Mouse (Mus musculus) gastrocnemius, postnatal 14 days (tissue): ENCODE measurements around the gene Cd244a. TPM values are rescaled to one million over a fixed set of nuclear protein-coding genes. Genes with fewer than 3 reads are reported as not detected.

Source experiments
- DNase-seq: peaks from one replicate; pipeline ENCODE4 v3.0.0; 2021; ENCODE audit warnings: mixed read lengths
- intact Hi-C: fragments of 180-260 bp; cut with DNase I; formaldehyde crosslinking; loops from one replicate; pipeline ENCODE4 v1.15.1; 2025; ENCODE audit warnings: low total_unique reads
- microRNA-seq, 2 experiments: library from miRNA; unstranded; fragments of <30 nt; microRNA quantifications; one replicate each; pipeline ENCODE4 v1.2.0; 2021
- total RNA-seq, 2 experiments: library from RNA; stranded (reverse); gene quantifications; 2 replicates each; pipeline ENCODE4 v1.2.3; 2021

Gene Cd244a
- total RNA-seq, 2 experiments from 2014 or later, result not detected

DNA sequence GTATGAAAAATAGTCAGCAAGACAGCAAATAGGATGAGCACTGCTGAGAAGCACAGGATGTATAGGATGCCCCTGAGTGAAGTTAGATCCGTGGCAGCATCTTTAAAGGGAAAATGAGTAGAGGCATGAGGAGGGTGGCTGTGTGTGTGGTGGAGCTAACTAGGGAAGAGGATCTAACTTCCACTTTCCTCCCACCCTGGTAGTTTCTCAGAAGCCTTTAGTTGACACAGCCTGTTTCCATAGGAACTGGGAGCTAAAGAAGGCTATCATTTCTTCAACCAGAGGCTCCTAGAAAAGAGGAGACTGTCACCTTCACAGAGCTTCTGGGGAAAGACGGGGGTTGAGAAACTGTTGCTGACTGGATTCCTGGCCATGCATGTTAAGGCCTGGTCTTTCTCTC lies 79.7 kb downstream of the Cd244a start:
- DNase-seq, result no peak
- intact Hi-C loops, result no loop called here

DNA sequence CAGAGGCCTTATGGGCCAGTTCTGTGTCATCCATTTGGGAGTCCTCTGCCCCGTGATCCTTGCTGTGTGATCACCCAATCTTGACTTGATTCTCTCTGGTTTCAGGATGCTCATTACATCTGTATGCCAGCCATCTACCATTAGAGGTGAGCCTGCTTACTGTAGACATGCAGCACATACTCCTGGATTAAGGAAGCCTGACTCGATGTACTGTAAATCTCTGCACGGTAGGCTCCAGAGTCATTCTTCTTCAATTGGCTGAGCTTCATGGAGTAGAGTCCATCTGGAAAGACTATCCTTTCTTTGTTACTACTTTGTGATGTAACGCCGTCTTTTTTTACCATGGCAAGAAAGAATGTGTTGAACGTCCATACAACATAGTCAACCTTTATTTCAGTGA lies 81.8 kb downstream of the Cd244a start:
- intact Hi-C loops, result no loop called here
- DNase-seq, result no peak

DNA sequence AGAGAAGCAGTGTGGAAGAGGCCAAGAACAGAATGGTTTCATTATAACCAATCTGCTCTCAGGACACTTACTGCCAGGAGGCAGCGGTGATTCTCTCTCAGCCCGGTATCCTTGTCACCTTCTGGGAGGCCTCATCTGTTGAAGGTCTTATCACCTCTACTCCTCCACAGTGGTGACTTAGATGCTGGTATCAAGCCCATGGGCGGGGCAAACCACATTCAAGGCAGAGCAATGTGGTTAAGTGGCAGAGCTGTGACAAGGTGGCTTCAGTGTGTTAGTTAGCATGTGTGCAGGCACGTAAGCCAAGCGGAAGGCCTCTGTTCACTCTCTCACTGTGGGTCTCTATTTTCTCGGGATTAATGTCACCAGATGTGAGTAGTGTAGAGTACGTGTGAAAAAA lies 84.6 kb downstream of the Cd244a start:
- intact Hi-C loops, result no loop called here
- no peak for DNase-seq

DNA sequence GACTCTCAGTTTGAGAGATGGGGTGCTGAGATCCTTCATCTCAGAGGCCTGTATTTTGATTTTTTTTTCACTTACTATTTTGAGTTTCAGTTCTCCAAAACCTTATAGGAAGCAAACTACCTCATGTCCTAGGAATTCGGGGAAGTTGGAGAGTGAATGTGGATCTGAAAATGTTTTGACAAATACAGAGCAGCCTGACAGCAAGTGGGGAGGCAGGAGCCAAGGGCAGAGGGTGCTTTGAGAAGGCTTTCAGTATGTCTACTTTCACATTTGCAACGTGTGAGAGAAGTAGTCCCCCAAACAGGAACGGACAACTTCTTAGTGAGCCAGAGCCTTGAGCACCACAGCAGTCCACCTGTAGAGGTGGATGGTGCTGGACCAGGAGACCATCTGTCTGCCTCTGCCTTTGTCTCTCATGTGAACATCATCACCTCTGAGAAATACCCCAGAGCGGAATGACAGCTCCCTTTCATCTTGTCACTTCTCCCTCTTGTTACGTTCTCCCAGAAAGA lies 87.5 kb downstream of the Cd244a start:
- intact Hi-C loops, result no loop called here
- no peak for DNase-seq

DNA sequence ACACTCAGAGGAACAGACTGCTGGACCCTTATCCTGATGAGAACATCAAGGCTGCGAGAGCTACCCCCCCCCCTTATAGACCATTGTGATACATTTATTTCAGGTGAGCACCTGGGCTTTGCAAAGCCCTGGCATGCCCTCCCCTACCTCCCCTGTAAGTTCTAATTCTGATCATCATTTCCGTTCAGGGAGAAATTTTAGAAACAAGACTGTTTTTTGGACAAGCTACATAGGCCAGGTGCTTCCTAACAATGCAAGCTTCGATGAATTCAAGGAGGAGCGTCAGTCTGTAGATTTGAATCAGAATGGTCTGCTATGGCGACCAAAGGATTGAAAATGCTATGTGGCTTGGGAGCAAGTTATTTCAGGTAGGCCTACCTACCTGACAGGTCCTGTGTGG lies 88.7 kb downstream of the Cd244a start:
- DNase-seq, result no peak
- intact Hi-C loops, result no loop called here

DNA sequence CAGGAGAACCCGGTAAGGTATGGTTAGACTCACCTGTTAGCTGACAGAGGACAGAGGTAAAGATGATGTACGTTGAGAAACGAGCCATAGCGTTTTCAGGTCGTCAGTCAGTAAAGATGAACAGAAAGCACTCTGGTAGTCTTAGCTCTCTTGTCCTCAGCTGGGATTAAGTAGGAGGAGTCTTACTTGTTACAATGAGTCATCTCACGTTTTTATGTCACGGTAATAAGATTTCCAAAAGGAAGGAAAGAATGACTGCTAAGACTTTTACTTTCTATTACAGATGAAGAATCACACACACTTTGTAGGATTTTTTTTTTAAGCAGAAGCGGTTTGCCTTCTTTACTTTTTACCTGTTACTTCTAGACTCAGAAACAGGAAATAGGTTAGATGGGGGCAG lies 89.8 kb downstream of the Cd244a start:
- intact Hi-C loops, result no loop called here
- no peak for DNase-seq

DNA sequence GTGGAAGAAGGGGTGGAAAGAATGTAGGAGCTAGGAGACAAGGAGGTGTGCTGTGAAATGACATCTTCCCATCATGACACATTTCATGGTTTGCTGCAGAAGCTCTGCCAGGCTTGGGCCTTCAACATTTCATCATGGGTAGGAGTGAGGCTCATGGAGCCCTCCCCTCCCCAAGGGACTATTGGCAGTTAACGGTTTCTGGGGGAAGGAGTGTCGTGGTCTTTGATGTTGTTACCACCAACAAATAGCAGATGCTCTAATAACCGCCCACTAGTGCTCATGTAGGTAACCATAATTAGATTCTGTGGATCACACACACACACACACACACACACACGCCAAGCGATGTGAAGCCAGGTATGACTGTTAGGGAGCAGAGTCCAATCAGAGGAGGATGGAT lies 93.7 kb downstream of the Cd244a start, which contains the start of gene Slamf7:
Gene Slamf7 (minus strand): TSS at position 302 of the 400 bp plus-strand sequence.
- DNase-seq, result no peak
- intact Hi-C loops, result no loop called here

DNA sequence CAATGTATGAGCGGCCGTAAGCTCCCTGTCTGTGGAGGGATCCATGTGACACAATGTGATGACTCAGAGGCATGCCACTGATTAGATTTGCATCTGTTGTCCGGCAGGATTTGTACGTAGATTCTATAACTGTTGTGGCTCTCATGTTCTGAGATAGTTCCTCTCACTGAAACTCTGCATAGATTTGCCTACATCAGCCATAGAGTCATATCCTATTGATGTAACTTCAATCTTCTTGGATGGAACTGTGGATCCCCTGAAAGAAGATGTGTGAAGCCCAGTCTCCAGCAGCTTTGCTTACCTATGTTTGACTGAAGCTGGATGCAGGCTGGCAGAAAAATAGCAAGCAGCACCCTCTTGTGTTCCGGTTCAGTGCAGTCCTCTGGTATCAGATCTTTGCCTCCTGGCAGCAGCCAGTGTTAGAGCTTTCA lies 99.6 kb downstream of the Cd244a start:
- intact Hi-C loops, result no loop called here

More for the DNA sequence above, 99.6 kb downstream of the Cd244a start:
- DNase-seq, result no peak

Small RNA genes lying within 50 kb of the gene (microRNA-seq; reads per million reads assigned to microRNA genes)
- 0 reads per million in 2 experiments for gene Mir7683

Other genes with a start within 250 kb of the Cd244a start
- 10 to 100 TPM; 26.3 to 27.7 TPM for gene Dedd, start 230.0 kb upstream of the Cd244a start, total RNA-seq
- gene Nit1, start 213.5 kb upstream of the Cd244a start, total RNA-seq, result 10 to 100 TPM; 19.3 to 25.3 TPM
- 10 to 100 TPM; 86.7 to 93.6 TPM for gene Pfdn2, start 213.5 kb upstream of the Cd244a start, total RNA-seq
- under 1 TPM; 0.20 to 0.27 TPM for gene Klhdc9, start 198.4 kb upstream of the Cd244a start, total RNA-seq
- not detected for gene Nectin4, start 189.1 kb upstream of the Cd244a start, total RNA-seq
- gene Arhgap30, start 170.2 kb upstream of the Cd244a start, total RNA-seq, result 1 to 10 TPM in 1 of 2 experiments, under 1 TPM in 1; 0.97 to 1.2 TPM
- 10 to 100 TPM; 25.8 to 27.0 TPM for gene Usf1, start 147.9 kb upstream of the Cd244a start, total RNA-seq
- under 1 TPM; 0.78 to 0.98 TPM for gene Tstd1, start 140.3 kb upstream of the Cd244a start, total RNA-seq
- gene F11r, start 121.7 kb upstream of the Cd244a start, total RNA-seq, result 10 to 100 TPM; 10.8 to 12.6 TPM
- gene Alyref2, start 55.7 kb upstream of the Cd244a start, total RNA-seq, result 1 to 10 TPM; 2.1 to 2.5 TPM
- gene Itln1, start 23.9 kb upstream of the Cd244a start, total RNA-seq, result not detected
- gene Ly9, start 48.2 kb downstream of the Cd244a start, total RNA-seq, result under 1 TPM; 0.11 to 0.21 TPM
- not detected for gene Slamf7, start 93.8 kb downstream of the Cd244a start, total RNA-seq
- gene Cd48, start 122.8 kb downstream of the Cd244a start, total RNA-seq, result 1 to 10 TPM in 1 of 2 experiments, under 1 TPM in 1; 0.75 to 1.1 TPM
- not detected for gene Slamf1, start 207.9 kb downstream of the Cd244a start, total RNA-seq